Mouse (Mus musculus): ENCODE measurements at regions not wholly inside any gene's neighbourhood (a gene's known extent, or its start where the extent isn't known, plus 50 kb on each side); places are given as distances from the start of the nearest gene placed in this dataset.

- Histone ChIP-seq H3K9me3 (ENCODE audit: low read length) (0 out of 2 replicates have a peak, but pooled peaks cover 3% of the 10 kb centered on the region), H3K36me3 (ENCODE audit: insufficient read depth, low read length) (no peaks in the 10 kb centered on the region), H3K4me1 (replicated peaks; ENCODE audit: low read depth, low read length) (peaks cover 34% of the 10 kb centered on the region), H3K27me3 (ENCODE audit: insufficient read depth, low read length) (no peaks in the 10 kb centered on the region), H3K4me3 (replicated peaks; ENCODE audit: low read length) (no peak overlapping the region)
- TF ChIP-seq CTCF (conservative IDR thresholded peaks at IDR 0.05; ENCODE audit: low read length) (no peak), NANOG (IDR thresholded peaks at IDR 0.05; ENCODE audit: borderline replicate concordance, low read length) (no peak), POU5F1 (IDR thresholded peaks at IDR 0.05; ENCODE audit: borderline replicate concordance, low read length) (no peak)
These were observed 64.1 kb upstream of the Klf12 start for GRCm38 (mm10) chr14:100348336-100349164.

GRCm38 (mm10) chr14:100336926-100337325 lies 52.4 kb upstream of the Klf12 start:
- peaks cover 13% of the 10 kb centered on the region for H3K9me3 ChIP-seq (ENCODE audit: low read length)
- no peaks in the 10 kb centered on the region for H3K4me1 ChIP-seq (replicated peaks; ENCODE audit: low read depth, low read length)
- H3K27me3 ChIP-seq (ENCODE audit: insufficient read depth, low read length): no peaks in the 10 kb centered on the region
- TF ChIP-seq POU5F1 (IDR thresholded peaks at IDR 0.05; ENCODE audit: borderline replicate concordance, low read length): no peak
- no peak for TF ChIP-seq CTCF (conservative IDR thresholded peaks at IDR 0.05; ENCODE audit: low read length)
- H3K36me3 ChIP-seq (ENCODE audit: insufficient read depth, low read length): no peaks in the 10 kb centered on the region
- H3K4me3 ChIP-seq (replicated peaks; ENCODE audit: low read length): no peak overlapping the region
